Mouse (Mus musculus) v-Abl transformed pro-B cells (cell line): ENCODE measurements around the gene Bicc1.

Source experiments
- in situ Hi-C, 2 experiments: fragments of 400-800 bp; cut with MboI; formaldehyde crosslinking; loops; one replicate each; pipeline ENCODE4 v1.15.1; 2025; ENCODE audit not compliant: unreplicated experiment in 2 of 2

Gene Bicc1

GRCm38 (mm10) chr10:70903936-70904335, 255.6 kb downstream of the Bicc1 start:
- in situ Hi-C loops, result no loop called here

- in situ Hi-C loops, result no loop called here
These were observed 256.6 kb downstream of the Bicc1 start for GRCm38 (mm10) chr10:70902751-70903485.

DNA sequence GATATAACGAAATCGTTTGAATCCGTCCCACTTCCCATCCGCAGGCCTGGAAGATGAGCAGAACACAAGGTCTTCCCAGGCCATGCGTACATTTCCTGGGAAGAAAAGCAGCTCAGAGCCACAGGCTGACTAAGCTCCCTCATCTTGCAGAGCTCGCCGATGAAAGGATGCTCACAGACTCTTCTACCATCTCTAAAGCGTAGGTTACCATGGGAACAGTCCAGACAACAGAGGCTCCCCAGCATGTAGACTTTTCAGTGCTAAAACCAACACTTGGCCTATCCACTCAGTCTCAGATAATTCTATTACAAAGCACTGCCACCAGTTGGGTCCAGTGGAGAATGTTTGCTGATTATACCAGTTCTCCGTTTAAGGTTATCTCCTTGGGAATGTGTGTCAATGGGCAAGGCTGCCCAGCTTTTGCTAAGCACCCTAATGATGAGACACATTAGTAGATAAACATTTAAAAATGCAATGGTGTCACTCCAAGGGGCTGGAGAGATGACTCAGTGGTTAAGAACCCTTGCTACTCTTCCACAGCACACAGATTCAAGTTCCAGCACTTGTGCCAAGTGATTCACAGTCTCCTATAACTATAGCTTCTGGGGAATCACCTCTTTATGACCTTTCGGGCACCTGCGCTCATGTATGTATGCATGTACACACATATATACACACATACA, 258.2 kb downstream of the Bicc1 start:
- in situ Hi-C loops, result no loop called here

DNA sequence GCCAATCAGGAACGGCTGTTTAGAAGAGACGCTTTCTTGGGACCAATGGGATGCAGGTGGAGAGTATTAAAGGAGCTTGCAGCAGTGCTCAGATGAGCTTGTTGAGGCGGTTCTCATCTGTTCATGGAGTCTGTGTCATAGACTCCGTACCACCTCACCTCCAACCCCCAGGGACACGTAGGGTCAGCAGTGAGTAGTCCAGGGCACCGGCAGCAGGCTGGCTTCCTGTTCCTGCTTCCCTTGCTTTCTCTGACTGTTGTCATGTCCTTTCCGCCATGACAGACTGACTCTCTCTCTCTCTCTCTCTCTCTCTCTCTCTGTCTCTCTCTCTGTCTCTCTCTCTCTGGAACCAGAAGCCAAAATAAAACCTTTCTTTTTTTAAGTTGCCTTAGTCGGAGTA, 263.6 kb downstream of the Bicc1 start:
- in situ Hi-C loops, result no loop called here

DNA sequence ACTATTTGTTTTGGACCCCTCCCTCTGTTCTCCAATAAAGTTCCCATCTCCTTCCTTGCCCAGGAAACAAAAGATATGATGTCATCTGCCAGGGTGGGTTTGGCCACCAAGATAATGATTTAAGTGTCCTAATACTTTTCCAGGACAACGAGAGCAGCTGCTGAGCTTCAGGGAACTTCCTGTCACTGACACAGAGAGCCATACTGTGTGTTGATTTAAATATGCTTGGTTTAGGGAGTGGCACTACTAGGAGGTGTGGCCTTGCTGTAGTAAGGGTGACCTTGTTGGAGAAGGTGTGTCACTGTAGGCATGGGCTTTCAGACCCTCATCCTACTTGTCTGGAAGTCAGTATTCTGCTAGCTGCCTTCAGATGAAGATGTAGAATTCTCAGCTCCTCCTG, 281.5 kb downstream of the Bicc1 start:
- in situ Hi-C loops, result no loop called here

GRCm38 (mm10) chr10:70877631-70878030, 281.9 kb downstream of the Bicc1 start:
- in situ Hi-C loops, result no loop called here

DNA sequence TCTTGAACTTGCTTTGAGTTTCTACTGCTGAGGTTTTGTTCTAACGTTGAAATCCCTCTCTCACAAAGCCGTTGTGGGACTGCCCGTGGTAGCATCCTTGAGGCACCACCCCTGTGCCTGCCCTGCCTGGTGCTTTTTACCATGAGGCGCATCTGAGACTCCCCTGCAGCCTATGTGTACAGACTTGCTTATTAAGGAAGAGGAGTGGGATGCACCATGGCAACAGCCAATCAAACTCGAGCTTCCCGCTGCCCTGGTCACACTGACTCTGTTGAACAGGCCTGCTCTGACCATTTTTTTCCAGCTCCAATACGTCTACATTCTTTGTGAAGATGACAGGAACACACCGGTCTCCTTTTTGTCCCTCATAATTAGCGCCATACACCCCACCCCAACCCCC, 283.0 kb downstream of the Bicc1 start:
- in situ Hi-C loops, result no loop called here

GRCm38 (mm10) chr10:70876119-70876518, 283.4 kb downstream of the Bicc1 start:
- in situ Hi-C loops, result no loop called here

- in situ Hi-C loops, result no loop called here
These were observed 284.4 kb downstream of the Bicc1 start for GRCm38 (mm10) chr10:70874994-70875538.
